Mouse (Mus musculus) small intestine, adult 2 months (tissue): ENCODE results near the gene H2-K1.

Experiments used
- CTCF ChIP-seq: fragments of 200-500 bp; IDR thresholded peaks from 2 replicates; pipeline ENCODE4 v1.5.1; 2012; ENCODE audit warnings: low read depth, mild to moderate bottlenecking, control low read depth, inconsistent platforms, low read length, moderate library complexity, mixed read lengths; ENCODE audit not compliant: insufficient replicate concordance, insufficient read length; ENCODE audit errors: extremely low read depth
- POLR2A ChIP-seq: fragments of 200-500 bp; IDR thresholded peaks from 2 replicates; pipeline ENCODE4 v1.6.1; 2012; ENCODE audit warnings: low read depth, mild to moderate bottlenecking, control low read depth, inconsistent platforms, low read length, moderate library complexity

DNA sequence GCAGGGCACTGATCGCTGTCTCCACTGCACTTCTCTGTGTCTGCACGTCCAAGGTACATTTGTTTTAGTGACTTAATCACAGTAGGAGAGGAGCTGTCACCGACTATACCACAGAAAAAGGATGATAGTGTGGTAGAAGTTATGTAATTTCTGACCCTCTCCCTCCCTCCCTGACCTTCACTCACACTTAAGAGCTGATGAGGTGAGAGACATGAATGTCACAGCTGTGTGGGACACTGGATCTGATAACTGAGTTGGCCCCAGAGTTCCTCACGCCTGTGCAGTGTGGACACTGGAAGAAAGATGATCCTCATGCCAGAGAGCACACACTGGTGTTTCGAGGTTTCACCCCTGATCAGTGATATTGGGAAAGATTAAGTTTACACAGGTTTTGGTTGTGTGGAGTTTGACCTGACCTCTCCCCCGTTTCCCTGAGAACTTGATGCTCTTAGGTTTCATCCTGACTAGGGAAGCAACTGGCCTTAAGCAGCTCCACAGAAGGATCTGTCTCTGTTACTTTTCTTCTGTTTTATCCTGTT is 20.6 kb downstream of the H2-K1 start:
- TF ChIP-seq POLR2A: no peak
- TF ChIP-seq CTCF: no peak
